Mouse (Mus musculus) spleen, postnatal 10 days (tissue): ENCODE data around the gene Mmp14.

Experiments
- DNase-seq, 2 experiments: peaks; one replicate each; pipeline ENCODE4 v3.0.0; 2021 to 2022; ENCODE audit warnings: low spot score in 2 of 2

The Mmp14 gene

GRCm38 (mm10) chr14:54431334-54432077 lies at the start of gene Mmp14:
TSS of gene Mmp14 (plus strand) at chr14:54431612.
- peak in 1 of 2 experiments; percentile 58 for DNase-seq

DNA sequence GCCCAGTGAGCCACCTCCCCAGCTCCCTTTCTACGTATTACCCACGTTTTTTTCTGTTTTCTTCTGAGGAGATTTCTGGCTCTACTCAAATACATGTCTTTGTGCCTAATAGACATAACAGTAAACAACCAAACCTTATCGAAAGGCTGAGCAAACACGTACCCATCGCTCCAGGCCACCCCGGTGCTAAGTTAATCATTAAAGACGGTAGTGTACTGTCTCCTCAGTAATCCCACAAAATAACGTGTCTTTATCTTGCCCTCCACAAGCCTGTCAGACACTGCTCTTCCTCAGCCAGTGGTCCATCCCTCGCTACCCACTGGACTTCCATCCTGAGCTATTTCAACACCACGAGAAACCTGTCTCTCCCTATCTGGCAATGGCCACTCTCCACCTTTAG lies 49.6 kb upstream of the Mmp14 start:
- no peak for DNase-seq

GRCm38 (mm10) chr14:54382641-54383040 lies 48.8 kb upstream of the Mmp14 start:
- DNase-seq, result no peak

DNA sequence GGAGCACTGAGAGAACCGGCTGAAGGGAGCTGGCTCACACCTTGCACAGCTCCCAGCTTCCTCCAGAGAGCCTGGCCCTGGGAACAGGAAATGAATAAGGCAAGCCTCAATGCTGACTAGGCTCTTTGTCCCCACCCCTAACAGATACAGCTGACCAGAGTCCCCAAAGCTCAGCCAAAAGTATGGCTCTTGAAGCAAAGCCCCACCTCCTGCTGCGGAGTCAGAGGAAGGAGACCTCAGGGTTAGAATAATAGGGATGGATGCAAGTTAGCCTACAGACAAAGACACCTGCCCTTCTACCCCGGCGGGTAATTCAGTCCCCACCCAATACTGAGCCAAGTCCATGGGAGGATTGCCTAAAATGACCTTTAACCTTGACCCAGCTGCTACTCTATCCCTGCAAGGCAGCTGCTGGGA lies 48.0 kb upstream of the Mmp14 start:
- no peak for DNase-seq

- no peak for DNase-seq
Measured at GRCm38 (mm10) chr14:54384396-54384795, 47.0 kb upstream of the Mmp14 start.

DNA sequence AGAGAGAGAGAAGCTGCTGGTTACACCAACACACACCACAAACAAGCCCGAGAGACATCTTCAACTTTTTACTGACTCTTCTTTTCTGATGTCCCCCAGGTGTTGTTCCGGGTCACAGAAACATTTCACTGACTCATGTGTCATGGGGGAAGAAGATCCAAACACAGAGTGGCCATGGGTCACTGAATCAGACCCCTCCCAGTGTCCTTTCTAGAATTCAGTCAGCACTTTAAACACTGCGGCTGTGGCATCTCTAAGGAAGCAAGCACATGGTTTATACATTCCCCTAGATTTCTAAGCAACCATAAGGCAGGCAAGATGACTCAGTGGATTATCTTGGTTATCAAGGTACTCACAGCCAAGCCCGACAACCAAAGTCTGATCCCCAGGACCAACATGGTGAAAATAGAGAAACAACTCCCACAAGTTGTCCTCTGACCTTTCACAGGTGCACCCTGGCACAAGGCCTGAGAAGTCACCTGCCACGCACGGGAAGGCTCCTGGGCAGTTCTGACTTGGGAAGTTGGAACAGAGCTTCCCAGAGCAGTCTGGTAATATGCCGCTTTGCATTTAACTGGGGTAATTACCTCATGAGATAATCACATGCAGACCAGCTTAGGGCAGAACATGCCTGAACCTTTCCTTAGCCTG lies 45.3 kb upstream of the Mmp14 start:
- no peak for DNase-seq

DNA sequence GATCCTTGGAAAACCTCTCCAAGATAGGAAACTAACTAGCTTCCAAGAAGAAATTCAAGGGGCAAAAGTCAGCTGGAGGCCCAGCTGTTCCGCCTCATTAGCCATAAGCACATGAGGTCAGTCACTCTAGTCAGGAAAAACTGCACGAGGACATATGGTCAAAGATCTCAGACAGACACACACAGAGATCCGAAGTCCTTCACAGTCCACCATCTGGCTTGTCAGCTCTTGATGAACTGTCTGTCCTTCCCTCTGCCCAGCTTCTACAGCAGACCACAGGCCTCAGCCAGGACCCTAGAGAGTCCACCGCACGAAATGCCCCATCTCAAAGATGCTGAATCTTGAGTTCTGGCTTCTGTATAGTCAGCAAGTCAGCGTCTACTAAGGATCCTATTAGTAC lies 43.9 kb upstream of the Mmp14 start:
- no peak for DNase-seq

DNA sequence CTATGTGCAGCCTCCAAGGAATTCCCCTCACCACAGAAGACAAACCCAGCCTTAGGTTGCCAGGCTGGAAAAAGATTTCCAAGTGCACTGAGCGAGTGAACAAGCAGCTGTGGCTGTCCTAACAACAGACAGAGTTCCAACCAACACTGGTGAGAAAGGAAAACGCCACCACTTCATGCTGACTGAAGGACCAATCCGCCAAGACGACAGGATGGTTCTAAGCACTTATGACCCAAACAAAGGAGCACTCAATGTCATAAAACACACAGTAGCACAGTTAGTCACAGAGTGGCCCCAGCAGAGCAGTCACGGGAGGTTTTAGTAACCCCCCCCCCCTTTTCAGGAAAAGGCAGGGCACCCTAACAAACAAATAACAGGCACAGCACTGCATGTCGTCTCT lies 40.6 kb upstream of the Mmp14 start:
- DNase-seq, result no peak

DNA sequence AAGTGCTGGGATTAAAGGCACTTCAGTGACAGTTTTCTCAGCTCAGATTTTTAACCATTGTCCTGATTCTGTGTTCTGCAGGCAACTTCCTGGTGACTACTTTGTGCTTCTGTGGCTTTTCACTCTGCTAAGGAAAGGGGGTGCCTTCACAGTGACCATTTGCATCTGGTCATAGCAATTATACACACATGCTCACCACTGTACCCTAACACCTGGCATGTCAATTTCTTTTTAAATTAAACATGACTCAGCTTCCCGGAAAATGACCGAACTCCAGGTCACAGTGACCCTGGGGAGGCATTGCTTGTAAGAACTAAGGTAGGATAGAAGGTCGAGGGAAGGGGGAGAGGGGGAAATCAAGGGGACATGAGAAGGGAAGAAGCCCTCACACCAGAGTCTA lies 37.6 kb upstream of the Mmp14 start:
- no peak for DNase-seq

DNA sequence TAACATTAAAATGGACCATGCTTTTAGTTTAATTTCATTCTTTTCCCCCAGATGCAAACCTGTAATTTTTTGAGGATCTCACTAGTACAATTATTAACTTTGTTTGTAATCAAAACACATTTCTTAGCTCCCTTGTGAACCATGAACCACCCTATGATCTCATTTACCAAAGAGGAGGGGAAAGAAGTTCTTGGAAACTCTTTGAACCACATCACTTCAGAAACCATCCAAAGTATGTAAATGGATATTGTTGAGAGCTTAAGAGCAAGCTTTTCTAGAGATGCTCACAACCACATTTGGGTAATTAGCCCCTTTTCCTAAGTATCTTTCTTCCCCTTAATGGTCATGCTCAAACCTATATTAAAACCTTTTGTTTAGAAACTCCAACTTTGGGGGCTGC lies 37.1 kb upstream of the Mmp14 start:
- DNase-seq, result no peak

DNA sequence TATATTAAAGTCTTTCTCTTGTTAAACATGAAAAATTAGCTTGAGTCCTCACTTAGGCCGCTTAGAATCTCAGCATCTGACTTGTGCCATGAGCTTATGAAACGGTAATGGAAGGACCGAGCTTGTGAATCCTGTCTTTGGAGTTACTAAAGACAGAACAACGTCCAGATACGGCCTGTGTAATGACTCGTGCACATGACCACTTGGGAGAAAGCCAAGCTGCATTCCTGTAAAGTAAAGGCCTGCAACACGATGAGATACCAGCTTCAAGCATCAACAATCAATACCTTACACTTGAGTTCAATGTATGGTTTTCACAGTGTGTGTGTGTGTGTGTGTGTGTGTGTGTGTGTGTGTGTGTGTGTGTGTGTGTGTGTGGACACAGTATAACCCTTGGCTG lies 34.7 kb upstream of the Mmp14 start:
- DNase-seq, result no peak

DNA sequence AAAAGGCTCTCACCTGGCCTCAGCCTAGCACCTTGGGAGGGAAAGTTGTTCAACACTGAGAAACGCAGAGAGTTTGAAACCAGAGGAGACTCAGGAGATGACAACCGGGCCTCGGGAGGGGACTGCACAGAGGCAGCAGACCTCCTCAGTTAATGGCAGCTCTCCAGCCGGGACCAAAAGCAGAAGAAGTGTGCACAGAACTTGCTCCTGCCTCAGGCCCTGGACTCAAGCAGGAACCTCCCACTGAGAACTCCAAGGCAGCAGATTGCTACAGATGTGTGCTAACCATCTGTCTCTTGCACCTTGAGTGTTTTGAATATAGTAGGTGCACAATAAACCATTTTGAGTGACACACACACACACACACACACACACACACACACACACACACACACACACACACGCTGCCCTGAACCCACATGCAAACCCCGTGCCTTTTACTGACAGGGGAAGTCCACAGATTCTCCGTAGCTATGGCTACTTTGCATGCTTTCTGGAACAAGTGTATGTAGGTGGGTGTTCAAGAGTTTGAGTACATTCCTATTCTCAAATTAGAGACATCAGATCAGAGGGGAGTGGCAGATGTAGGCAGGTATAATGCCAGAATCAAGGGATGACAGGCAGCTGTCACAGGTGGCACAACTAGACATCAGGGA lies 33.4 kb upstream of the Mmp14 start:
- DNase-seq, result no peak

DNA sequence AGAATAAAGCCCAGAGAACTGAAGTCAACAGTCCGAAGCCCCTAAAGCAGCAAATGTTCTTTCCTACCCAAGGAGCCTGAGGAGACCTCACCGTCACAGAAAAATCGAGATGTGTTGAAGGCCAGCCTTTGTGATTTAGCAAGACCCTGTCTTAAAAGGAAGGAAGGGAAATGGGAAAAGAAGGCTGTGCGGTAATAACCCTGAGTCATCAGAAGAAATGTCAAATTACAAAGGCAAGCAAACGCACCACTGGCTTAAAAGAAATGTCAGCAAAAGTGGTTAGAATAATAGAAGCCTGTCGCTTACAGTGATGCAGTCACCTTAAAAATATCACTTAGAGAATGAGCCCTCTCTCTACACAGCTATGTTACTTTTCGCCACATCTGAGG lies 32.9 kb upstream of the Mmp14 start:
- no peak for DNase-seq

- no peak for DNase-seq
Measured at GRCm38 (mm10) chr14:54398921-54399382, 32.5 kb upstream of the Mmp14 start.

DNA sequence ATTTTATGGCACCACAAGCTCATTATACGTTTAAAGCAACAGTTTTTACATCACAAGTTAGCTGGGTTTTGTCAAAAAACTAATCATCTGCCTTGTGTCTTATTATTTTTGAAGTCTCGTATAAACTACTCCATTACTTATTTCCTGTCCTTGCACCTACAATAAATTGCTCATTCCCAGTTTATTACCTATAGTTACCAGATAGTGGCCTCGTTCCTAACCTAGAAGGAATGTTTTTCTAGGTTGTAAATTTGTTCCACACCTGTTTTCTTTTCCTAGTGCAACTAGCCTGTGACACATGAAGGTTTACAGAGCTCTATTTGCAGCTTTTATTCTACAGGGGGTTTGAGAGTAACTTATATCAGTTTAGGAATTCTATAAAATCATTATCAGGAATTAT lies 29.7 kb upstream of the Mmp14 start:
- no peak for DNase-seq

DNA sequence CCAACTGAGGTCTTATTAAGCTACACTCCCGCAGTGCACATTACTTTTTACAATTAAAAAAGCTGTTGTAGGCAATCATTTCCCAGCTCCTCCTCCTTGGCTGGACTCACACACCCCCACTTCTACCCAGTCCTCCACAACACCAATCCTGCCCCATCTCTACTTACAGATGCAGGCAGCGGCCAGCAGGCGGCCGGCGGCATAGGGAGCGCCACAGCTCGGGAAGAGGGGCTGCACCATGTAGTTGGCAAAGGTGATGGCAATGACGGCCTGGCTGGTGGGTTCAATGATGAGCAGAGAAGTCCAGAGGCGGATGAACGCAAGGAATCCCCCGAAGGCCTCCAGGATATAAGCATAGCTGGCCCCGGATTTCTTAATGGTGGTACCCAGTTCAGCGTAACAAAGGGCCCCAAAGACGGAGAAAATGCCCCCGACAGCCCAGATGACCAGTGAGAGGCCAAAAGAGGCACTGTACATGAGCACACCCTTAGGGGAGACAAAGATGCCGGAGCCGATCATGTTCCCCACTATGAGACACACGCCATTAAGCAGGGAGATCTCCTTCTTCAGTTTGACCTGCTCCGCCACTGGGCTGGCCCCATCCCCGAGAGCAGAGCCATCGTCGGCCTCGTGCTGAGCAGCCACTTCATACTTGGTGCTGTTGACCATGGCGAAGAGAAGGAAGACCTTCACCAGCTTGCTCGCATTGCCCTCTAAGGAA lies 22.9 kb upstream of the Mmp14 start:
- no peak for DNase-seq

- no peak for DNase-seq
Measured at GRCm38 (mm10) chr14:54409057-54409645, 22.3 kb upstream of the Mmp14 start.

GRCm38 (mm10) chr14:54409980-54410810 lies 21.2 kb upstream of the Mmp14 start:
- DNase-seq, result no peak

DNA sequence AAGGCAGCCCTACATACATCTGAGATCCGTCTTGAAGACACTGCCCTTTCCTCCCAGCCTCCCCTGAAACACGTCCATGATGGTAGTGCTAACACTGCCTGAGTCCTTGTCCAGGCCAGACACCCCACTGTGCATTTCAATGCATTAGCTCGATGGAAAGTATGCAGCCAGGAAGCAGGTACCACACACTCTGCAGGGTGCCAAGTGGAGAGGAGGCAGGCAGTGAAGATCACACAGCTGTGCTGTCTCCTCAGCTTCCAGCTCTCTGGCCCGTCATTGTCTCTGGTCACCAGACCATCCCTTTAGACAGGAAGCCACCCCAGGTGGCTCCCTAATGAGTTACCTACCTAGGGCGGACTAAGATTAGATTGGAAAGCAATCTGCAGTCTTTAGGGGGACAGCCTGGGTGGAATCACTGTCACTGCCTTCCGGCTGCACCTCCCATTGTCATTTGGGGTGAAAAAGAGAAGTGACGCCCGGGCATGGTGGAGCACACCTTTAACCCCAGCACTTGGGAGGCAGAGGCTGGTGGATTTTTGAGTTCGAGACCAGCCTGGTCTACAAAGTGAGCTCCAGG lies 19.3 kb upstream of the Mmp14 start:
- DNase-seq, result no peak

DNA sequence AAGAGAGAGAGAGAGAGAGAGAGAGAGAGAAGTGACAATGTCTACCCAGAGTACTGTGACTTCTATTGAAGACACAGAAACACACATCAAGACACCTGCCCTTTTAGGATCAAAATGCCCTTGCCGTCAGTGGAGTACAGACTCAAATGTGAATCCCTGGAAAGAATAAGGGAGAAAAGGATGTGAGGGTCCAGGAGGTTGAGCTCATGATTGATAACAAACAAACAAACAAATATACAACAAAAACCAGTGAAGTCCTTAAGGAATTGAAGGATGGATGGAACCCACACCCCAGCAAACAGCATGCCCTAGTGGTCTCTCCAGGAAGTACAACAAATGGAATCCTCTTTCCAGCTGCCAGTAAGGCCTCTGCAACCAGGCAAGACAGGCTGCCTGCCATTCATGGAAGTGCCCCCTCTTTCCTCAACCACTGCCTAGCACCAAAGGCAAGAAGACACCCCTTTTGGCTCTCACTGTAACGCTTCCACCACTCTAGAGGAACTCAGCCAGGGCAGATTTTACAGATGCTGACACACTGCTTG lies 18.7 kb upstream of the Mmp14 start:
- DNase-seq, result peak in 1 of 2 experiments; percentile 60
